Mouse (Mus musculus) embryo, embryonic 10 days (tissue): ENCODE measurements around the gene Glis2.
A peak's percentile ranks its signal among the peaks of the same experiment; 100 is the strongest.

Source experiments
- DNase-seq: peaks from one replicate; pipeline ENCODE4 v3.0.0-alpha.2; 2015; ENCODE audit warnings: low spot score

The Glis2 gene

GRCm38 (mm10) chr16:4658781-4659245 is 64.3 kb downstream of the Glis2 start:
- peak; percentile 87 for DNase-seq

GRCm38 (mm10) chr16:4659326-4659725 is 64.8 kb downstream of the Glis2 start:
- DNase-seq: no peak

GRCm38 (mm10) chr16:4661605-4662004 is 67.1 kb downstream of the Glis2 start:
- no peak for DNase-seq

GRCm38 (mm10) chr16:4663806-4664205 is 69.3 kb downstream of the Glis2 start:
- DNase-seq: no peak

- no peak for DNase-seq
These were observed 71.2 kb downstream of the Glis2 start for GRCm38 (mm10) chr16:4665726-4666125.

- peak; percentile 95 for DNase-seq
These were observed 72.8 kb downstream of the Glis2 start for GRCm38 (mm10) chr16:4667190-4667808.

GRCm38 (mm10) chr16:4670317-4670716 is 75.8 kb downstream of the Glis2 start:
- no peak for DNase-seq

GRCm38 (mm10) chr16:4674091-4674490 is 79.6 kb downstream of the Glis2 start:
- no peak for DNase-seq
